Mouse (Mus musculus) embryo, embryonic 11.5 days (tissue): ENCODE results near the gene Alg14.

ENCODE experiments used
- DNase-seq: peaks from one replicate; pipeline ENCODE4 v3.0.0-alpha.2; 2012; ENCODE audit warnings: low read depth, low spot score

The Alg14 gene

DNA sequence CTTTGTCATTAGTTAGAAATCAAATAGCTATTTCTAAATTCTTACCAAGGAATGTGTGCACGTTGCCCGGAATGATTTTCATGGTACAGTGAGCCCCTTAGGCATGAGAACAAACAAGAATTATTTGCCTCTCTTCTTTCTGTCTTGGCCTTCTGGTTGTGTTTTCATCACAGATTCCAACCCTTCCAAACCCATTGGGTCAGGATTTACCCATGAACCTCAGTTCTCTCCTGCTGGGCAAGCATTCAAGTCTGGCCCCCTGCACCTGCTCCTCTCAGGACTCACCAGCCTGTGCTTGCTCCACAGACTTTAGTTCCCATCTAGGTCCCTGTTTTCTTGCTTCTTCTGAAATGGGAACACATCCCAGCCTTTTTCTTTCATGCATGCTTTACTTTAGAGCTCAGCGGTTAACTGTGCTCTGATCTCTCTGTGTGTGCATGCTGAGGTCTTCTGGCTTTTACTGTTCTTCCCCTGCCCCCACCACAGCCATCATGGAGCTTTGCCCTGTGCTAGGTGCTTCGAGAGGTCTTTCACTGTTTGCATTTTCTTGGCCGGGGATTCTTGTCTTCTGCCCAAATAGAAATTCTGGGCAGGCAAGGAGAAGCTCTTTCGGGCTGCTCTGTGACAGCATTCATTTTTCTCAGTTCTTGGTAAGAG, 44.8 kb downstream of the Alg14 start:
- DNase-seq = no peak

DNA sequence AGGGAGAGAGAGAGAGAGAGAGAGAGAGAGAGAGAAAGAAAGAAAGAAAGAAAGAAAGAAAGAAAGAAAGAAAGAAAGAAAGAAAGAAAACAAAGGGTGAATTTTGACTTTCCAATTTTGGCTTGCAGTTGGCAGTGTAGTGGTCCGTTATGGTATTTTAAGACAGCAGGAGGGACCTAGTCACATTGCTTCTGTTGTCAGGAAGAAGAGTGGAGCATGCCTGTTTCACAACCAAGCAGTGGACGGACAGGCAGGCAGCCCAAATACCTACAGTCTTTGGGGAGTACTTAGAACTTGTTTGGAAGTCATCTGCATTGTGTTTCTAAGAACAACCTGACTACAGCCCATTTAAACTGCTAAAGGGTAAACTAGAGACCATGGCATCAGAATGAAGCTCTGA, 47.1 kb downstream of the Alg14 start:
- DNase-seq = no peak

GRCm38 (mm10) chr3:121340321-121340761, 48.8 kb downstream of the Alg14 start:
- DNase-seq = no peak

- DNase-seq = no peak
Measured at GRCm38 (mm10) chr3:121343224-121343623, 51.7 kb downstream of the Alg14 start.

DNA sequence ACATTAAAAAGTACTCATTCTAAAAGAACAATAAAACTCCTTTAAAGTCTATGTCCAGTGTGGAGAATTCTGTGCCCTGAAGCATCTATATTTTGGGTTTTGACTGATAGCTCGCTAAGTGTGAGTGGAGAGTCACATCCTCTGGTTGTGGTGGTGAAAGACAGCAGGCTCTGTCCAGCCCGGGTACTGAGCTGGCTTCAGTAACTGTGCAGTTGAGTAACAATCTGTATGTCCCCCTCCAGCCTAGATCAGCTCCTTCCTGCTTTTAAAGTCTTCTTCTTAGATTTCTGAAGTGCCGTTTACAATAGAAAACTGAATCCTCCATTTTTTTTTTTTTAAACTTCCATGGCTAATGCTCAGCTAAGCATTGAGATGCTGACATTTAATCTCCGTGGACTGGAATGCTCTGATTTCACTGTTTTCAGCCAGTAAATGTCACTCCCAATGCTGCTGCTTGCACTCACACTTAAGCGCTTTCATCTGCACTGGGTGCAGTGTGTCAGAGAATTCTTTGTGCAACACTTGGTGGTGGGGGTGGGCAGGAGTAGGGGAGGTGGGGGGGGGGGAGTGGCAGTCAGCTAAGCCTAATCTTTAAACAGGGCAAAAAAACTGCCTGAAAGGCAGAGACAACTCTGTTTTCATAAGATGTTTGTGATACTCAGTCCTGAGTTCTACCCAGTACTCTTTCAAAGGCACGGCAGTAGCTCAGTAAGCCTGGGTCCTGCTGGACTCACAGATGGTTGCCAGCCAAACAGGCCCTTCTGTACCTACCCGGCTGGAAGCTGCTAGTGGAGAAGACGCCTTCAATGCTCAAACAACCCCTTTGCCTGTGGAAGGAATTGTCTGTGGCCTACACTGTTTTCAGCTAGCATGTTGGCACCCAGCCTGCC, 52.7 kb downstream of the Alg14 start:
- DNase-seq = no peak

DNA sequence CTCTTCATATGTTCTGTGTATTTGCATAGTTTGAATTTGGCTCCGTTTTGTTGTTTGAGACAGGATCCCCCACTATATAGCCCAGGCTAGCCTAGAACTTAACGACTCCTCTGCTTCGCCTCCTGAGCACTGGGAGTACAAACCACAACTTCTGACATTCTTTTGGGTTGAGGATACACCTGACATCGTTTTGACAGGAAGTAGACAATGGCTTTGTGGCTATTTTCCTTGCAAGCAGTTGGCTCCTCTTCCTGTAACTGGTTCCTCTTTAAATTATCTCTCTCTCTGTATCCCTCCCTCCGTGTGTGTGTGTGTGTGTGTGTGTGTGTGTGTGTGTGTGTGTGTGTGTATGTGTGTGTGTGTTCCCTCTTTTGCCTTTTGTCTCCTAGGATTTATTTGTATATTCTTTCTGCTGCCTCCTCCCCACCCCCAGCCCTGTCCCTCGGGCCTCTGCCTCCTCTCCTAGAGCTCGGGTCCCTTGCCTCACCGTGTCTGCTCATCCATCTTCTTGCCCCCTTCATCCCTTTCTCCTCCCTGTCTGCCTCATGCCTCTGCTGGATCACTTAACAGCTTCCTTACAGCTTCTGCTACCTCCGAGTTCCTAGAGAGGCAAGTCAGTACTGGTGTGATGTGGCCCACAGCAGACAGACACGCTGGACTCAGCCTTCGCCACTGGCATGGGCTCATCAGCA, 53.5 kb downstream of the Alg14 start:
- no peak for DNase-seq

- no peak for DNase-seq
Measured at GRCm38 (mm10) chr3:121345643-121346000, 54.0 kb downstream of the Alg14 start.

DNA sequence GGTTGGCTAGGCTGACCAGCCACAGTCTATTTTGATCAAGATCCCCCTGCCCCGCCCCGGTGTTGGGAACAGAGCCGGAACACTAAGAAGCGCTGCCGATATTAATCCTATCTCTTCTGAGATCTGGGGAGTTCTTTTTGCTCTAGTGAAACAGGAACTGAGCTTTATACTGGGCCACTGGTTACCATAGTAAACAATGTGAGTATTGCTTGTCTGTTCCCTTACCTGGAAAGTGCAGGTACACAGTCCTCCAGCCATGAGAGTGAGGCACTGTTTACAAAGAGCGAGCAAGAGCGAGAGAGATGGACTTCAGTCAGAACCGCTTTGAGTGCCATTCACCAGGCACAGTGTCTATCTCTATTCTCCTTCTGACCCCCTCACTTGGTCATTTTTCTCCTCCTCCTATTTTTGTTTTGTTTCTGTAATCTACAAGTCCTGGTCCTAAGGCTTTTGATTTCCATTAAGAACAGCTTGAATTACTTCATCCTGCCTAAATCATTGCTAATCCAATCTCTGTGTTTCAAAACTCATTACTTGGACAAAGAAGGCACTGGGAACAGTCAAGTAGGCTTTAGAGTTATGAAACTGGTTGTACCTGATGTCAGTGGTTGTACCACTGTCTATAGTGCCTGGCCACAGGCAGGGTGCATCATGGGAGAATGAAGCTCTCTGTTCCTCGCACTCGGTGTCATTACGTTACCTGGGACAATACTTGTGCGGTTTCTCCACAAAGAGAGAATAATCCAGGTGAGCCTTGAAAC, 55.1 kb downstream of the Alg14 start:
- no peak for DNase-seq

DNA sequence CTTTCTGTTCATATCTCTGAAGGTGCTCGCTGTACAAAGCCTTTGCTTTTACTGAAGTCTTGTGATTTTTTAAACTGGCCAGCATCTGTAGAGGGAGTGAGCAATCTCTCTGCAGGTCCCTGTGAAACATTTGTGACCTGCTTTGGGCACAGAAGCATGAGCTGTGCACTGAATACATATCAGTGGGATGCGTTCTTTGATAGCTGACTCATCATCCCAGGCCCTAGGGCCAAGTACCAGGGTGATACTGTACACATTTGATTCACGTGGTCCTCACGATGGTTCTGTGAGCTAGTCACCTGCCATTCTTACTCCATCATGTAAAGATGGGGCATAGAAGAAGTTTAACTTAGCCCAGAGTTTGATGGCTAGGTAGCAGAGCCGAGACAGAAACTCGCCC, 57.2 kb downstream of the Alg14 start:
- DNase-seq = no peak

- DNase-seq = no peak
Measured at GRCm38 (mm10) chr3:121349334-121350169, 58.0 kb downstream of the Alg14 start.

DNA sequence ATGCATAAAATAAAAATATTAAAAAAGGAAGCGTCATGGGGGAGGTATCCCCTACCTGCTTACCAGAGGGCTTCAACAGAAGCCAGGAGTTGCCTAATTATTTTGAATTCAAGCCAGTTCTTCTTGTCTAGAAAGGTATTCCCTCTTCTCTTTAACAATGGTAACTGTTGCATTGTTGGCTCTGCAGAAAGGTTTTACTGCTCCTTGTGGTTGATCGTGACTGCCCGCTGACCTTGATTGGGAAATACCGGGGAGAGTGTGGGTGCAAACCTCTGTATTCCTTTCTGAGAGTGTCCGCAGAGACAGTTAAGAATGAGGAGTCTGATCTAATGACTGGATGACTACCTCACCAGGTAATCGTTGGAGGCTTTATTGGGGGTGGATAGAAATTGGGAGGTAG, 59.7 kb downstream of the Alg14 start:
- DNase-seq = no peak

- no peak for DNase-seq
Measured at GRCm38 (mm10) chr3:121354281-121354680, 62.7 kb downstream of the Alg14 start.

- DNase-seq = no peak
Measured at GRCm38 (mm10) chr3:121354861-121355470, 63.4 kb downstream of the Alg14 start.

DNA sequence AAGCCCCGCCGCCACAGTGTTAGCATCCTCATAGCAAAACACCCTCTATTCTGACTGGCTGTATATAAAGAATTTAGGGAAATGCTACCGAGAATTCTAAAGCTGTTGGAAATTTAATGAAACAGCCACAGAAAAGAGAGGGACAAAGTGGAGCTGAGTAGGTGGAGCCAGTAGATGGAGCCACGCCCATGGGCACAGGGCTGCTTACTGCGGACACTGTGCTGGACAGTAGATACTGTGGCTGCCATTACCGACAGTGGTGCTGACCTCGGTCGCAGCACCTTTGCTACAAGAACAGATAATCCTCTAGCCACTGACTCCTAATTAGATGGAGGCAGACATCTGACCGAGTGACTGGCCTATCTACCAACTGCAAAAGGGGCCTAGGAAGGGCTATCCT, 64.0 kb downstream of the Alg14 start:
- DNase-seq = no peak

GRCm38 (mm10) chr3:121356111-121356510, 64.5 kb downstream of the Alg14 start:
- DNase-seq = no peak

DNA sequence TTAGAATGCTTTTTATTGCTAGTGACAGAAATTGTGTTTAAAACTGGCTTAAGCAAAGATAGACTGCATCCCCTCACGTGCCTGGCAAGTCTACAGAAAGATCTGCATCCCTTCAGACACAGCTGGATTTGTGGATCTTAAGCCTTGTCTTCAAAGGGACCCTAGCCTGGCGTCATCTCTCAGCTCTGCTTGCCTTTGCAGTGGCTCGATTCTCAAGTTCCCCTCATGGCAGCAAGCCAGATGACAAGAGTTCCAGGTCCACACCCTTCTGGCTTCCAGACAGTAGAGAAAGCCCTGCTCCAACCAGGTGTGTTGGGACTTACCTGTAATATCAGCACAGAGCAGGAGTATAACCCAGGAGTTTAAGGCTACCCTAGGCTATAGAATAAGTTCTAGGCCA, 65.5 kb downstream of the Alg14 start:
- no peak for DNase-seq

DNA sequence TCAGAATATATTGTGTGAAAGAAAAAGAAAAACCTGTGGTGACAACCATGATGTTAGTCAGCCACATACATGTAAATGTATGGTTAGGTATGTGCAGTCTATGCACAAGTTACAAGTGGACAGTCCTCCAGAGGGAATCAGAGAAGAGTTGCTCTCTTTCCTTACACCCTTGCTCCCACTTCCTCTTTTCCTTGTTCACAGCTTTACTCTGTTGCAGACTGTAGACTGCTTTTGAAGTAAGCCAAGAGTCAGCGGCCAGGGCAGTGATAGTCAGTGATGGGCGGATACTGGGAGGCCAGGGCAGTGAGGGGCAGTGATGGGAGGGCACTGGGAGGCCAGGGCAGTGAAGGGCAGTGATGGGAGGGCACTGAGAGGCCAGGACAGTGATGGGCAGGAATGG, 66.7 kb downstream of the Alg14 start:
- no peak for DNase-seq

- no peak for DNase-seq
Measured at GRCm38 (mm10) chr3:121358850-121359249, 67.3 kb downstream of the Alg14 start.

DNA sequence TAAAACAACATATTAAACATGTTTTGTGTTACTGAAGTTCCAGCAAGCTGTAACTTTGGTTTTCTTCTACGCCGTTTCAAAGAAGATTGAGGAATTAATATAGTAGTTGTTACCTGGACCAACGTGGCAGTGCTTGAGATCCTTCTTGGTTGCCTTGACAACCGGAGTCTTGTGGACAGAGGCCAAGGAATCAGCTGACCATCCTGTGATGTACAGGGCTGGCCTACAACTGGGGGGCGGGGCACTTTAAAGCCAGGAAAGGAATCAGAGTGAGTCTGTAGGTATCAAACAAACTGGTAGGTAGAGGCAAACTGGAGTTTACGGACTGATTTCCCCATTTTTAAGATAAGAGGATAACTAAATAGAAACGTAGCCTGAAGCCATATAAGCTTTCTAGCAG, 67.7 kb downstream of the Alg14 start:
- DNase-seq = no peak

- DNase-seq = no peak
Measured at GRCm38 (mm10) chr3:121362002-121362401, 70.4 kb downstream of the Alg14 start.
